Comparison of ENCODE assay signal across 16 mouse cellular contexts in genomic region chr13:41456292-41457029, GRCm38 (mm10). TPM values are rescaled to one million over a fixed set of nuclear protein-coding genes. Genes with fewer than 3 reads are reported as not detected.
DNase-seq lines count a peak whose midpoint lies in the region; ATAC-seq lines count a peak whose summit lies in the region.
"Had no signal": no experiment of that assay in that cellular context is flagged by ENCODE, and none has a peak within 500 bp of the region (broad histone marks: within the 10 kb centered on the region; RNA-seq: fewer than 3 reads in every experiment).

No protein-coding gene starts in this region.

- WGBS in kidney, embryonic 16.5 days = 61% methylated on average over 14 of the region's 14 CpGs
- WGBS in limb, embryonic 13.5 days = 58% methylated on average over 14 of the region's 14 CpGs

- H3K9ac ChIP-seq in kidney, embryonic 16.5 days (replicated peaks; ENCODE audit: low read length) = no peak overlapping the region
- H3K9ac ChIP-seq in limb, embryonic 13.5 days = no peak overlapping the region
- H3K9ac ChIP-seq: forebrain, embryonic 15.5 days; hindbrain, embryonic 14.5 days; liver, embryonic 13.5 days; midbrain, embryonic 13.5 days; neural tube, embryonic 13.5 days had no signal

- no peak overlapping the region for H3K4me2 ChIP-seq in kidney, embryonic 16.5 days (replicated peaks; ENCODE audit: low read depth, low read length)
- no peak overlapping the region for H3K4me2 ChIP-seq in limb, embryonic 13.5 days (replicated peaks)
- H3K4me2 ChIP-seq: forebrain, embryonic 15.5 days; hindbrain, embryonic 14.5 days; liver, embryonic 13.5 days; midbrain, embryonic 13.5 days; neural tube, embryonic 13.5 days had no signal

- H3K9me3 ChIP-seq in kidney, embryonic 16.5 days (ENCODE audit: low read length) = no peaks in the 10 kb centered on the region
- no peaks in the 10 kb centered on the region for H3K9me3 ChIP-seq in limb, embryonic 13.5 days
- H3K9me3 ChIP-seq: forebrain, embryonic 15.5 days; liver, embryonic 13.5 days; midbrain, embryonic 13.5 days; neural tube, embryonic 13.5 days had no signal

- ATAC-seq in kidney, embryonic 16.5 days (ENCODE audit: low FRiP score, low TSS enrichment) = no peak
- ATAC-seq in limb, embryonic 13.5 days (ENCODE audit: low FRiP score, low read depth) = 0 out of 2 replicates have a peak, but pooled peaks have one; percentile 24
- ATAC-seq: forebrain, embryonic 15.5 days; midbrain, embryonic 13.5 days had no signal

- no peaks in the 10 kb centered on the region for H3K27me3 ChIP-seq in kidney, embryonic 16.5 days (ENCODE audit: insufficient read depth, low read length)
- no peaks in the 10 kb centered on the region for H3K27me3 ChIP-seq in limb, embryonic 13.5 days
- H3K27me3 ChIP-seq: CH12.LX; forebrain, embryonic 15.5 days; liver, embryonic 13.5 days; midbrain, embryonic 13.5 days; neural tube, embryonic 13.5 days had no signal

- H3K4me3 ChIP-seq in kidney, embryonic 16.5 days (ENCODE audit: low read length) = no peak overlapping the region
- no peak overlapping the region for H3K4me3 ChIP-seq in brown adipose tissue, adult 24 weeks (ENCODE audit: insufficient read depth, low read depth, low read length)
- no peak overlapping the region for H3K4me3 ChIP-seq in limb, embryonic 13.5 days
- H3K4me3 ChIP-seq: forebrain, embryonic 15.5 days; liver, embryonic 13.5 days; midbrain, embryonic 13.5 days; neural tube, embryonic 13.5 days had no signal

- no peaks in the 10 kb centered on the region for H3K36me3 ChIP-seq in kidney, embryonic 16.5 days (ENCODE audit: insufficient read depth, low read length)
- H3K36me3 ChIP-seq in limb, embryonic 13.5 days = no peaks in the 10 kb centered on the region
- H3K36me3 ChIP-seq: forebrain, embryonic 15.5 days; liver, embryonic 13.5 days; midbrain, embryonic 13.5 days; neural tube, embryonic 13.5 days had no signal

- no peak for DNase-seq in kidney, adult 18-20 months
- peak; percentile 37 for DNase-seq in R1 (ENCODE audit: low read depth, low spot score)
- DNase-seq in adrenal gland, adult 2 months = no peak
- DNase-seq in natural killer cell, adult 2 months (ENCODE audit: low spot score in 2 of 2) = no peak
- DNase-seq: adrenal gland, postnatal 25 days; cerebellum, adult 9-10 months; gastrocnemius, postnatal 36 days; liver, embryonic 13.5 days had no signal

- H3K27ac ChIP-seq in kidney, embryonic 16.5 days (ENCODE audit: low read length) = peak overlapping the region; percentile 35
- peak overlapping the region; percentile 28; the same call in 1 of the 2 replicates for H3K27ac ChIP-seq in brown adipose tissue, adult 24 weeks (replicated peaks; ENCODE audit: low read depth, low read length)
- H3K27ac ChIP-seq in limb, embryonic 13.5 days = peak overlapping the region; percentile 52; the same call in 1 of the 2 replicates
- H3K27ac ChIP-seq: forebrain, embryonic 15.5 days; hindbrain, embryonic 14.5 days; liver, embryonic 13.5 days; midbrain, embryonic 13.5 days; neural tube, embryonic 13.5 days had no signal

- H3K4me1 ChIP-seq in kidney, embryonic 16.5 days (ENCODE audit: insufficient read depth, low read length) = peaks cover 30% of the 10 kb centered on the region
- peaks cover 27% of the 10 kb centered on the region for H3K4me1 ChIP-seq in brown adipose tissue, adult 24 weeks (ENCODE audit: control insufficient read depth, insufficient read depth, insufficient read length, low read length)
- H3K4me1 ChIP-seq in limb, embryonic 13.5 days = peaks cover 42% of the 10 kb centered on the region
- H3K4me1 ChIP-seq: liver, embryonic 13.5 days had no signal

RNA-seq across cellular contexts. Expression of gene Nedd9, which starts 30.7 kb away (rescaled TPM):
- 27.9 and 28.5 TPM in 2 replicates for polyA plus RNA-seq in kidney, embryonic 16.5 days (2015; fragmentation: Nextera tagmentation; extraction: Ambion mirVana)
- 4.9 and 7.5 TPM in 2 replicates for polyA plus RNA-seq in brown adipose tissue, adult 24 weeks (2012; ENCODE audit: insufficient read depth, insufficient read length, missing spikeins)
- 25.4 and 28.5 TPM in 2 replicates for polyA plus RNA-seq in limb, embryonic 13.5 days (2015; fragmentation: Nextera tagmentation; extraction: Ambion mirVana)
- total RNA-seq in adrenal gland, adult 2 months (2021) = 10 to 100 TPM; 23.6 to 31.4 TPM
- 5.5 and 8.7 TPM in 2 replicates for polyA plus RNA-seq in adrenal gland, adult 2 months (2012; rRNA removed)
